Mouse (Mus musculus): ENCODE data around the gene Kdm3a.

The Kdm3a gene

GRCm38 (mm10) chr6:71632829-71633662 is at the start of gene Kdm3a:
Gene Kdm3a, minus strand, starts transcription at chr6:71632990.
- peak; percentile 97 to 99 for DNase-seq (ENCODE audit: low spot score in 2 of 2)

DNA sequence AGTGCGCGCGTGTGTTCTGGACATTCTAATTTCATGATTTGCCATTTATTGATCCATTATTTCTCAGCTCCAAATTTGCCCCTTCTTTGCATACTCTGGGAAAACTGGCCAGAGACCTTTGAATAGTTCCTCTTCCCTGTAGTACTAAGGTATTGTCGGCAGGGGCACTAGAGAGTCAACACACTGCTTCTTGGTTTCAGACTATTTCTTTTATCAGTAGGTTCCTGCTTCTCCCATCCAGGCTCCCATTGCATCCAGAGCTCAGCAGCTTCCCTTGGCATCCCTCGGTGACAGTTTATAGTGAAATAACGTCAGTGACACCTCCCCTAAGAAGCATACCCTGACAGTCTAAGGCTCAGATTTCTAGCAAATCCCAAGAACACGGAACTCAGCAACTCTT is 46.1 kb upstream of the Kdm3a start:
- DNase-seq (ENCODE audit: low spot score in 2 of 2) = no peak

DNA sequence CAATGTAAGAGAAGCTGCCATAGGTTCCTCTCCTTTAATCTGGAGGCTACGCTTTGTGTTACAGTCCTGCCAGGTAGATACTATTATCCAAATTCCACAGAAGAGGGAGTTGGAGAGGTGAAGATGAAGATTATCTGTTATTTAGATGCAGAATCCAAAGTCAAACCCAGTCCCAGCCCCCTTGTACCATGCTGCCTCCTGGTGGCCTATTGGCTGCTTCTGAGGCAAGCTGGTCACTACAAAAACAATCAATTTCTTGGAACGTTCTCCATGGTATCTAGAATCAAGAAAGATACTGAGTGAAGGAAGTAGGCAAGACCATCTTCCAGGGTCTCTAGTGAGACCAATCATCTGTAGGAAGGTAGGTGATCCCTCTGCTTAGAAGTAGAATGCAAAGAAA is 40.4 kb upstream of the Kdm3a start:
- no peak for DNase-seq (ENCODE audit: low spot score in 2 of 2)

- no peak for DNase-seq (ENCODE audit: low spot score in 2 of 2)
Observed at GRCm38 (mm10) chr6:71664511-71664910, 31.7 kb upstream of the Kdm3a start.

DNA sequence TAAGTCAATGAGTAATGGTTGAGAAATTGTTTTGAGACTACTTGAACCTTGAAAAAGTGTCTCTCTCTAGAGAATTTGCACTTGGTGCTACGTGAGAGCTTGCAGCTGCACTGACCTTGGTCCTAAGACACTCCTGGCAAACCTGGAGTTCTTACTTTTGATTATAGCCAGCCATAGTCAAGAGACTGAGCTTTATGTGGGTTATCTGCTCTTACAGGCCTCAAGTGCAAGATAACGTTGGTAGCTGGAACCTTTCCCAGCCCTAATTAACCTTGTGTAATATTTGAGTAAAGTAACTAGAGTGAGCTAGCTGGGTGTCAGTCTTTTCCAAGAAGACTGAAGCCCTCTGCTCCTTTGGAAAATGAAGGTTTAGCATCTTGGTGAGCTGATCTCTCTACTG is 25.5 kb upstream of the Kdm3a start:
- no peak for DNase-seq (ENCODE audit: low spot score in 2 of 2)

DNA sequence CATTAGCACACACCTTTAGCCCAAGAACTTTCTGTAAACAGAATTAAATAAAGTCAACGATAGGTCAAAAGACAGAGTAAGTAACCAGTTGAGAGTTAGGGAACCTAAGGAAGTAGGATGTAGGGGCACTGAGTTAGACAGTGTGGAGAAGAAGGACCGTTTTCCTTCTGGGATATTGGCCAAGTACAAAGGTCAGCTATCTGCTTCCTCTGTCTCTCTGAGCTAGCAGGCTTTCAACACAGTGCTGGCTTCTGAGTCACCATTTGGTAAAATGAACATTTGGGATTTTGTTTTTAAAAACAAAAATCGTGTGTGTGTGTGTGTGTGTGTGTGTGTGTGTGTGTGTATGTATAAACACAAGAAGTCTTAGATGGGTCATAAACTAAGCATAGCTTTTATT is 23.0 kb upstream of the Kdm3a start:
- no peak for DNase-seq (ENCODE audit: low spot score in 2 of 2)

DNA sequence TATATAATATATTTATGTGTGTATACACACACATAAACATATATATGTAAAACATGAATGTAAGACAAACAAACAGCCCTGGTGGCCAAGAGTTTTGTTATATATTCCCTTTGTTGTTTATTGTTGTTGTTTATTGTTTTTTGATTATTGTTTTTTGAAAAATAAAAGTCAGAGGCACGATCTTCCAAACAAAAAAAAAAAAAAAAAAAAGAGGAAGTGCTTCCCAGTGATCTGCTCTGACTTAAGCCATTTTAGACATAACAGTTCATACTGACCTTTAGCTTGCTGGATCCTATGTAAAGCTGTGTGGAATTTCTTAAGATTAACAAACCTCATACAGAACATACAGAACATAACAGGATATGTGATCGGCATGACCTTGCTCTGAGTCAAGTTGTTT is 19.1 kb upstream of the Kdm3a start:
- DNase-seq (ENCODE audit: low spot score in 2 of 2) = no peak

- no peak for DNase-seq (ENCODE audit: low spot score in 2 of 2)
Observed at GRCm38 (mm10) chr6:71632486-71632828, 333 bp downstream of the Kdm3a start.

- DNase-seq (ENCODE audit: low spot score in 2 of 2) = peak; percentile 39 to 53
Observed at GRCm38 (mm10) chr6:71631706-71632461, 906 bp downstream of the Kdm3a start.

- no peak for DNase-seq (ENCODE audit: low spot score in 2 of 2)
Observed at GRCm38 (mm10) chr6:71631196-71631595, 1.6 kb downstream of the Kdm3a start.

DNA sequence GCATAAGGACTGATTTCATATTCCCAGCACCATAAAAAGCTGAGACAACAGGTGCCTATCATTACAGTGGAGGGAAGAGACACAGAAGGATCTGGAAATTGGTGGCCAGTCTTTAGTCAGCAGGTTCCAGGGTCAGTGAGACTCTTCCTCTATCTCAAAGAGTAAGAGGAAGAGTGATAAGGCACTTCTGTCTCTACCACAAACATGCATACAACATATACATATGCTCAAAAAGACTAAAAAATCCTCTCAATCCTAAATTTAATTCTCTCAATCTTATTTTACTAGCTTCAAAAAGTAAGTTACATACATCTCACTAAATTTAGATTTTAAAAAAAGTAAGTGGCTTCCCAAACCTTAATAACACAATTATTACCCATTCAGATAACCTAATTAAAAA is 5.5 kb downstream of the Kdm3a start:
- no peak for DNase-seq (ENCODE audit: low spot score in 2 of 2)

DNA sequence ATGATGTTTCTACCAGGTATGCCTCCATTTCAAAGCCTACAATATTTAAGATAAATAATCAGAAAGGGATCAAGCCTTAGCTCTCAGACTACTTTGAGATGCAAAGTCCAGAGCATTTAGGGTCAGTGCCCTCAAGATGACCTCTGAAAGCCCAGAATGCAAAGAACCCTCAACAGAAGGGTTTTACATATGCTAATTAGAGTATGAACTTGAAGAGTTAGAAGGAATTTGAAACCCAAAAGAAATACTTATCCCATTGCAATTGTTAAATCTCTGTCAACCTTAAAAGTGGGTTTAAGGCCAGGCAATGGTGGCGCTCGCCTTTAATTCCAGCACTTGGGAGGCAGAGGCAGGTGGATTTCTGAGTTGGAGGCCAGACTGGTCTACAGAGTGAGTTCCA is 6.8 kb downstream of the Kdm3a start:
- no peak for DNase-seq (ENCODE audit: low spot score in 2 of 2)

DNA sequence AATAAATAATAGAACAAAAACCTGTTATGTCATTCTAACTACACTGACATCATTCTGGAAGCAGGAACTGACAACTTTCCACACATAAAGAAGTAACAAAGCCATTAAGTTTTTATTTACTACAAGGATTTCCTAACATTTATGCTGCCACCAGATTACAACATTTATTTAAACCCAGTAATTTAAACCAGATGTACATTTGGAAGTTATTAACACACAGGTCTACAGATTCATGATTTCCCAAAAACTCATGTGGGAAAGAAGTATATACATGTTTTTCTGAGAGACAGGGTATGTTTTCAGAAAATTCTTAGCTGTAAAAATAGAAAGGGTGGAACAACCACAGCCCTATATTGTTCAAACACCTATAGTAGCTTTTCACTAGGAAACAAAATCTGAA is 8.1 kb downstream of the Kdm3a start:
- DNase-seq (ENCODE audit: low spot score in 2 of 2) = no peak

GRCm38 (mm10) chr6:71621981-71622380 is 10.8 kb downstream of the Kdm3a start:
- no peak for DNase-seq (ENCODE audit: low spot score in 2 of 2)

DNA sequence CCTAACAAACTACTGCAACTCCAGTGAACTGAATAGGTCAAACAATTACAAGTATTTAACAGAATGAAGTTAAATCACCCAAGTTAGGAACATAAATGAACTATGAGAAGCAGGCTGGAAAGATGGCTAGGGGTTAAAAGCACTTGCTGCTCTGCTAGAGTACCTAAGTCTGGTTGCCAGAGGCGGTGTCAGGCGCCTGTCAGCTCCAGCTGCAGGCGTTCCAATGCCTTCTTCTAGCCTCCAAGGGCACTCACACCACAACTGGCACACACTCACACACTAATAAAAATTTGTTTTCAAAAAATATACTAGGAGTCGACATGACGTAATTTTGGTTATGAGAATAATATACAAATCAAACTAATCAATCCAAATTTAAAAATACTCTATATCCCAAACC is 11.2 kb downstream of the Kdm3a start:
- no peak for DNase-seq (ENCODE audit: low spot score in 2 of 2)

GRCm38 (mm10) chr6:71616959-71617358 is 15.8 kb downstream of the Kdm3a start:
- no peak for DNase-seq (ENCODE audit: low spot score in 2 of 2)

- no peak for DNase-seq (ENCODE audit: low spot score in 2 of 2)
Observed at GRCm38 (mm10) chr6:71613225-71613624, 19.6 kb downstream of the Kdm3a start.

DNA sequence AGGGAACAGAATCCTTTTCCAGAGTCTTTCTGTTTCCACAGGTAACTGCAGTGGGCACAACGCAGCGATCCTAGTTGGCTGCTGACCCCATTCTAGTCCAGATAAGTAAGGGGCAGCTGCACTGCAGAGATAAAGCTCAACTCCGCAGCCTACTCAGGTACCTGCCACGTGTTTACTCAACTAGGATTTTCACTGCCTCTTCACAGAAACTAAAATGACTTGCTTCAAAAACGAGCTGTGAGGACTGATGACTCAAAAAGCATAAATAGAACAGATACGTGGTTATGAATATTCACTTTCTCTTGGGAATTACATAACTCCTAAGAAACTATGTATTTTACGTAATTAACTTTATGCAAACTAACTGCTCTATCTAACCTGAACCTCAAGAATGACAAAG is 22.8 kb downstream of the Kdm3a start:
- peak in 1 of 2 experiments; percentile 35 for DNase-seq (ENCODE audit: low spot score in 2 of 2)

- no peak for DNase-seq (ENCODE audit: low spot score in 2 of 2)
Observed at GRCm38 (mm10) chr6:71608994-71609393, 23.8 kb downstream of the Kdm3a start.

DNA sequence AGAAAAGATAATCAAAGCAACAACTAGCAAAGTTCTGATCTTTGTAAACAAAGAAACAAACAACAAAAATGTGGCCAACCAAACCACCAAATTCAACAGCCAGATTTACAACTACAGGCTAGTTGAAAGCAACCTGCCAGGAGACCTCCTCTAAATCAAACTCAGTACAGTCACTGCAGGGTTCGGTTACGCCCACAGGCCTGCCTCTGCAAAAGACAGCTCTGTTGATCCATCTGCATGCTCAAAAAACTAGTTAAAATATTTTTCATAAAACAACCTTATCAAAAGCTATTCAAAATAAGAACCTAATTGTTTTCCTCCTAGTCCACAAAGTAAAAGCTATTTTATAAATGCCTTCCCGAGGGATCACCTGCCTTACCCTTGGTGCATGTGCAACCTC is 25.0 kb downstream of the Kdm3a start:
- peak in 1 of 2 experiments; percentile 40 for DNase-seq (ENCODE audit: low spot score in 2 of 2)

GRCm38 (mm10) chr6:71590154-71590553 is 42.6 kb downstream of the Kdm3a start:
- DNase-seq (ENCODE audit: low spot score in 2 of 2) = no peak

GRCm38 (mm10) chr6:71589401-71589800 is 43.4 kb downstream of the Kdm3a start:
- DNase-seq (ENCODE audit: low spot score in 2 of 2) = no peak

GRCm38 (mm10) chr6:71583198-71583597 is 49.6 kb downstream of the Kdm3a start:
- DNase-seq (ENCODE audit: low spot score in 2 of 2) = no peak

All from right cerebral cortex, adult 2 months (tissue).